Mouse (Mus musculus): Measurements from ENCODE around the gene Gm2115.

Gm2115 gene

GRCm38 (mm10) chr7:84528796-84529533, at the start of gene Gm2115:
Gene Gm2115, plus strand, starts transcription at chr7:84528954.
- no peak for DNase-seq (ENCODE audit: low read depth)

GRCm38 (mm10) chr7:84483447-84484407, 45.0 kb upstream of the Gm2115 start:
- DNase-seq (ENCODE audit: low read depth): no peak

GRCm38 (mm10) chr7:84486485-84486884, 42.3 kb upstream of the Gm2115 start:
- no peak for DNase-seq (ENCODE audit: low read depth)

GRCm38 (mm10) chr7:84503163-84503562, 25.6 kb upstream of the Gm2115 start:
- no peak for DNase-seq (ENCODE audit: low read depth)

- no peak for DNase-seq (ENCODE audit: low read depth)
Observed at GRCm38 (mm10) chr7:84518533-84519198, 10.1 kb upstream of the Gm2115 start.

GRCm38 (mm10) chr7:84521329-84521728, 7.4 kb upstream of the Gm2115 start:
- DNase-seq (ENCODE audit: low read depth): no peak

- no peak for DNase-seq (ENCODE audit: low read depth)
Observed at GRCm38 (mm10) chr7:84522426-84522825, 6.3 kb upstream of the Gm2115 start.

GRCm38 (mm10) chr7:84526171-84526570, 2.6 kb upstream of the Gm2115 start:
- DNase-seq (ENCODE audit: low read depth): no peak

- DNase-seq (ENCODE audit: low read depth): no peak
Observed at GRCm38 (mm10) chr7:84532795-84533194, 4.0 kb downstream of the Gm2115 start.

GRCm38 (mm10) chr7:84534632-84535031, 5.9 kb downstream of the Gm2115 start:
- DNase-seq (ENCODE audit: low read depth): no peak

GRCm38 (mm10) chr7:84544946-84545345, 16.2 kb downstream of the Gm2115 start:
- no peak for DNase-seq (ENCODE audit: low read depth)

- no peak for DNase-seq (ENCODE audit: low read depth)
Observed at GRCm38 (mm10) chr7:84546667-84547066, 17.9 kb downstream of the Gm2115 start.

- DNase-seq (ENCODE audit: low read depth): no peak
Observed at GRCm38 (mm10) chr7:84551472-84551871, 22.7 kb downstream of the Gm2115 start.

- DNase-seq (ENCODE audit: low read depth): no peak
Observed at GRCm38 (mm10) chr7:84555294-84555693, 26.5 kb downstream of the Gm2115 start.

GRCm38 (mm10) chr7:84557332-84557731, 28.6 kb downstream of the Gm2115 start:
- no peak for DNase-seq (ENCODE audit: low read depth)

- DNase-seq (ENCODE audit: low read depth): no peak
Observed at GRCm38 (mm10) chr7:84560500-84560899, 31.7 kb downstream of the Gm2115 start.

- DNase-seq (ENCODE audit: low read depth): no peak
Observed at GRCm38 (mm10) chr7:84564236-84564635, 35.5 kb downstream of the Gm2115 start.

GRCm38 (mm10) chr7:84566200-84566599, 37.4 kb downstream of the Gm2115 start:
- DNase-seq (ENCODE audit: low read depth): no peak

- DNase-seq (ENCODE audit: low read depth): no peak
Observed at GRCm38 (mm10) chr7:84577034-84577433, 48.3 kb downstream of the Gm2115 start.

GRCm38 (mm10) chr7:84578841-84579240, 50.1 kb downstream of the Gm2115 start:
- DNase-seq (ENCODE audit: low read depth): no peak

- DNase-seq (ENCODE audit: low read depth): no peak
Observed at GRCm38 (mm10) chr7:84579769-84580168, 51.0 kb downstream of the Gm2115 start.

- no peak for DNase-seq (ENCODE audit: low read depth)
Observed at GRCm38 (mm10) chr7:84585086-84585485, 56.3 kb downstream of the Gm2115 start.

Measured in naive thymus-derived CD4-positive, alpha-beta T cell, adult 2 months (primary cell).